Mouse (Mus musculus): Measurements from ENCODE around the gene Opn4. TPM values are rescaled to one million over a fixed set of nuclear protein-coding genes. Genes with fewer than 3 reads are reported as not detected.

The Opn4 gene
- total RNA-seq (2015): not detected in 2 replicates
- total RNA-seq (2017): not detected in 2 replicates

- ATAC-seq (ENCODE audit: poor library complexity, severe bottlenecking): no peak
These were observed at the start of gene Opn4 for GRCm38 (mm10) chr14:34599941-34600340. Opn4 (minus strand) TSS chr14:34600142.

GRCm38 (mm10) chr14:34647870-34648475 lies 48.0 kb upstream of the Opn4 start:
- no peak for ATAC-seq (ENCODE audit: poor library complexity, severe bottlenecking)

GRCm38 (mm10) chr14:34644140-34644539 lies 44.2 kb upstream of the Opn4 start:
- ATAC-seq (ENCODE audit: poor library complexity, severe bottlenecking): no peak

- ATAC-seq (ENCODE audit: poor library complexity, severe bottlenecking): no peak
These were observed 35.8 kb upstream of the Opn4 start for GRCm38 (mm10) chr14:34635721-34636120.

- no peak for ATAC-seq (ENCODE audit: poor library complexity, severe bottlenecking)
These were observed 35.2 kb upstream of the Opn4 start for GRCm38 (mm10) chr14:34635192-34635591.

- no peak for ATAC-seq (ENCODE audit: poor library complexity, severe bottlenecking)
These were observed 32.9 kb upstream of the Opn4 start for GRCm38 (mm10) chr14:34632722-34633448.

GRCm38 (mm10) chr14:34626824-34627223 lies 26.9 kb upstream of the Opn4 start:
- no peak for ATAC-seq (ENCODE audit: poor library complexity, severe bottlenecking)

GRCm38 (mm10) chr14:34623531-34624210 lies 23.7 kb upstream of the Opn4 start:
- no peak for ATAC-seq (ENCODE audit: poor library complexity, severe bottlenecking)

- no peak for ATAC-seq (ENCODE audit: poor library complexity, severe bottlenecking)
These were observed 23.1 kb upstream of the Opn4 start for GRCm38 (mm10) chr14:34623074-34623473.

GRCm38 (mm10) chr14:34620611-34621376 lies 20.9 kb upstream of the Opn4 start:
- ATAC-seq (ENCODE audit: poor library complexity, severe bottlenecking): peak; percentile 56

- ATAC-seq (ENCODE audit: poor library complexity, severe bottlenecking): no peak
These were observed 18.9 kb upstream of the Opn4 start for GRCm38 (mm10) chr14:34618808-34619207.

GRCm38 (mm10) chr14:34616821-34617220 lies 16.9 kb upstream of the Opn4 start:
- peak; percentile 91 for ATAC-seq (ENCODE audit: poor library complexity, severe bottlenecking)

- no peak for ATAC-seq (ENCODE audit: poor library complexity, severe bottlenecking)
These were observed 15.7 kb upstream of the Opn4 start for GRCm38 (mm10) chr14:34615625-34616024.

GRCm38 (mm10) chr14:34615082-34615481 lies 15.1 kb upstream of the Opn4 start:
- ATAC-seq (ENCODE audit: poor library complexity, severe bottlenecking): peak; percentile 57

GRCm38 (mm10) chr14:34614551-34614950 lies 14.6 kb upstream of the Opn4 start:
- ATAC-seq (ENCODE audit: poor library complexity, severe bottlenecking): no peak

- no peak for ATAC-seq (ENCODE audit: poor library complexity, severe bottlenecking)
These were observed 13.6 kb upstream of the Opn4 start for GRCm38 (mm10) chr14:34613523-34613922.

GRCm38 (mm10) chr14:34612222-34612621 lies 12.3 kb upstream of the Opn4 start:
- ATAC-seq (ENCODE audit: poor library complexity, severe bottlenecking): no peak

- ATAC-seq (ENCODE audit: poor library complexity, severe bottlenecking): no peak
These were observed 11.6 kb upstream of the Opn4 start for GRCm38 (mm10) chr14:34611591-34611990.

GRCm38 (mm10) chr14:34601910-34602309 lies 2.0 kb upstream of the Opn4 start:
- no peak for ATAC-seq (ENCODE audit: poor library complexity, severe bottlenecking)

GRCm38 (mm10) chr14:34595596-34596255 lies 4.2 kb downstream of the Opn4 start:
- no peak for ATAC-seq (ENCODE audit: poor library complexity, severe bottlenecking)
